Mouse (Mus musculus) kidney, adult 2 months (tissue): Measurements from ENCODE around the gene Rabgef1.

Source experiments
- CTCF ChIP-seq: fragments of 200-500 bp; conservative IDR thresholded peaks from 2 replicates; pipeline ENCODE4 v1.5.1; 2011; ENCODE audit warnings: low read depth, mild to moderate bottlenecking, control low read depth, low read length, moderate library complexity, mixed read lengths; ENCODE audit not compliant: insufficient read depth, insufficient read length
- POLR2A ChIP-seq: fragments of 200-500 bp; IDR thresholded peaks from one replicate; pipeline ENCODE4 v1.6.1; 2011; ENCODE audit warnings: low read depth, low read length, control low read depth

DNA sequence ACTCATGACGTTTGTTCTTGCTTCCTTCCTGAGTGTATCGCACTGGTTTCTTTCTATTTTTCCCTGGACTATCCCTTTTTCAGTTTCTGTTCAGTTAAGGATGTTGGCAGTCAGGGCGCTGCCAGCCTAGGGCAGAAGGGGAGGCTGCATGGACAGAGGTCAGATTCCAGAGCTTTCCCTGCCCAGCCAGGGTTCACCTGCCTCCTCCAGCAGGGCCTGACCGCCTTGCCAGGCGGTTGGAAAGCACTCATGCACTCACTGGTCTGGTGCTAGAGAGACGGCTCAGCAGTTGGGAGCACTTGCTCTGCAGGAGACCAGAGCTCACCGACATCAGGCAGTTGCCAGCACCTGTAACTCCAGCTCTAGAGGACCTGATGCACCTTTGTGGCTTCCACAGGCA, 67.6 kb downstream of the Rabgef1 start:
- TF ChIP-seq POLR2A: no peak
- no peak for TF ChIP-seq CTCF
